Mouse (Mus musculus) liver, embryonic 14.5 days (tissue): ENCODE measurements around the gene Fcrla.

ENCODE experiments used
- CTCF ChIP-seq: IDR thresholded peaks from 2 replicates; pipeline ENCODE4 v1.5.1; 2016; ENCODE audit warnings: antibody characterized with exemption, low read depth, control low read depth
- EP300 ChIP-seq: IDR thresholded peaks from 2 replicates; pipeline ENCODE4 v1.6.1; 2016; ENCODE audit warnings: antibody characterized with exemption, low read depth

GRCm38 (mm10) chr1:170929245-170929644 lies 1.9 kb upstream of the Fcrla start:
- no peak for TF ChIP-seq EP300
- no peak for TF ChIP-seq CTCF
